Mouse (Mus musculus) neural tube, embryonic 12.5 days (tissue): Measurements from ENCODE around the gene Vax2. TPM values are rescaled to one million over a fixed set of nuclear protein-coding genes. Genes with fewer than 3 reads are reported as not detected.

Experiments used
- ATAC-seq: fragments of 200-750 bp; cut with Nextera tagmentation; 2 replicates; pipeline ENCODE4 v1.8.0; 2017; ENCODE audit warnings: low read depth, mild to moderate bottlenecking, moderate TSS enrichment, moderate library complexity; ENCODE audit not compliant: low FRiP score
- H3K27ac ChIP-seq: fragments of 300-500 bp; sonication (generic); 2 replicates; pipeline ENCODE4 v1.5.1; 2016
- H3K27me3 ChIP-seq: fragments of 300-500 bp; sonication (generic); replicated peaks from 2 replicates; pipeline ENCODE4 v1.6.1; 2016; ENCODE audit warnings: mild to moderate bottlenecking
- H3K36me3 ChIP-seq: fragments of 300-500 bp; sonication (generic); 2 replicates; pipeline ENCODE4 v1.6.1; 2016; ENCODE audit warnings: mild to moderate bottlenecking
- H3K4me1 ChIP-seq: fragments of 300-500 bp; sonication (generic); 2 replicates; pipeline ENCODE4 v1.6.1; 2016
- H3K4me2 ChIP-seq: fragments of 300-500 bp; sonication (generic); replicated peaks from 2 replicates; pipeline ENCODE4 v1.6.1; 2016; ENCODE audit warnings: mild to moderate bottlenecking
- H3K4me3 ChIP-seq: fragments of 300-500 bp; sonication (generic); 2 replicates; pipeline ENCODE4 v1.5.1; 2016
- H3K9ac ChIP-seq: fragments of 300-500 bp; sonication (generic); 2 replicates; pipeline ENCODE4 v1.6.1; 2016; ENCODE audit warnings: mild to moderate bottlenecking
- H3K9me3 ChIP-seq: fragments of 300-500 bp; sonication (generic); 2 replicates; pipeline ENCODE4 v1.6.1; 2016; ENCODE audit warnings: mild to moderate bottlenecking
- WGBS: fragments of 180-500 bp; shearing (Covaris S2); methylation state at CpG from one replicate; pipeline ENCODE4 v1.1.7; 2016; 5-methylcytosine and 5-hydroxymethylcytosine counted together
- polyA plus RNA-seq: library from polyadenylated mRNA; unstranded; fragments of >200 nt; fragmentation: Nextera tagmentation; extraction: Ambion mirVana; gene quantifications from 2 replicates; pipeline ENCODE4 v1.2.1, GENCODE M21; 2016

Gene Vax2
- polyA plus RNA-seq, 1 experiment from 2014 or later: 0.15 TPM

DNA sequence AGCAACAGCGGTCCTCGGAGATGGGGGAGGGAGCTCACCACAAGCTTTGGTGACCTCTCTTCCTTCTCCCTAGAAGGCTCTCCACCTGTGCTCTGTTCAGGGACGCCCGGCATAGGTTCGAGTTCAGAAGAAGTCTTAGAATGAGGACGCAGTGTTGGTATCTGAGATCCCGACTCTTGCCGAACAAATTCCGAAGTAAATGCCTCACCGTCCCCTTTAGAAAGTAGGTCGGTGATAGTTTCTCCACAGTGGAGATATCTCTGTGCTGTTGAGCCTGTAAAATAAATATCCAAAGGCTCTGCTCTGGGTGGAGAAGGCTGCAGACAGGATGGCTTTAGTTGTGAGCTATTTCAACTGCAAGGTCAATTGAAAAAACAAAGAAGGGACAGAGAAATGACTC is 10.1 kb upstream of the Vax2 start:
- Histone ChIP-seq H3K9ac (no peak overlapping the region), H3K27ac (no peak overlapping the region), H3K27me3 (peaks cover 94% of the 10 kb centered on the region), H3K4me1 (no peaks in the 10 kb centered on the region), H3K36me3 (no peaks in the 10 kb centered on the region), H3K4me3 (no peak overlapping the region), H3K4me2 (no peak overlapping the region), H3K9me3 (no peaks in the 10 kb centered on the region)
- 1% methylated on average over 11 of the region's 11 CpGs for WGBS
- no peak for ATAC-seq

DNA sequence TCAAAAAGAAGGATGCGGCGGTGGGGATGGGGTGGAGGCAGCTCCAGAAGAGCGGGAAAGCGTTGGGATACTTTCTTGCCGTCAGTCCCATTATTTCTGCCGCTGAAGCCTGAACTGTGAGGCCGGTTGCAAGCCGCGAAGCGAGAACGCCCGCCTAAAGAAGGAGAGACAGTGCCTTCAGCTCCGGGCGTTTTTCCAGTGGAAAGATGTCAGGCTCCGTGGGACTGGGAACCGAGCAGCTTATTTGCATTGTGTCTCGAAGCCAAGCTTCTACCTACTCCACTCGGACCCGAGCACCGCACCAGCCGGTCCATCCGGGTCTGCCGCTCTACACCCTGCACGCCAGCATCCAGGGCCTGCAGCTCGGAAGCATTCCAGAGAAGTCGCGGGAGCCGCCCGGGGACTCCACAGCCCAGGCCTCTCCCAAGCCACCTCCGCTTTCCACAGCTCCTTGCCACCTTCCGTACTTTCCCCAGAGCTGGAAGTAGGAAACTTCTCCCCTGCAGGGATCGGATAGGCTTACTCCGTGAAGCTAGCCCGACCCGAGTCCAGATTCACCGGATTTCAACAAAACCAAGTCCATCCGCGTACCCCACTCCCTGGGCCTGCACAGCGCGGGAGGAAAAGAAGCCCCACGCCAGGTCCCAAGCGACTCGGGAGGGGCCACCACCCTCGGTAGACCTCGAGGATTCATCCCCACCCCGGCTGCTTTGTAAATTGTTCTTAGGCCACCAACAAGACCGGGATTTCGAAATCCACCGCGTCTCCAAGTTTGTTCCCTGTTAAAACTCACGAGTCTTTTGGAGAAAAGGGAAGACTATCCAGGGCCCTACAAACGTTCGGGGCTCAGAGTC is 8.7 kb upstream of the Vax2 start:
- Histone ChIP-seq H3K4me3 (no peak overlapping the region), H3K36me3 (no peaks in the 10 kb centered on the region), H3K27ac (no peak overlapping the region), H3K9ac (no peak overlapping the region), H3K9me3 (no peaks in the 10 kb centered on the region), H3K4me1 (no peaks in the 10 kb centered on the region), H3K4me2 (0 out of 2 replicates have a peak overlapping the region, but pooled peaks have one; percentile 2), H3K27me3 (peaks cover 94% of the 10 kb centered on the region)
- WGBS: under 1% methylated on average over 53 of the region's 53 CpGs
- ATAC-seq: no peak

DNA sequence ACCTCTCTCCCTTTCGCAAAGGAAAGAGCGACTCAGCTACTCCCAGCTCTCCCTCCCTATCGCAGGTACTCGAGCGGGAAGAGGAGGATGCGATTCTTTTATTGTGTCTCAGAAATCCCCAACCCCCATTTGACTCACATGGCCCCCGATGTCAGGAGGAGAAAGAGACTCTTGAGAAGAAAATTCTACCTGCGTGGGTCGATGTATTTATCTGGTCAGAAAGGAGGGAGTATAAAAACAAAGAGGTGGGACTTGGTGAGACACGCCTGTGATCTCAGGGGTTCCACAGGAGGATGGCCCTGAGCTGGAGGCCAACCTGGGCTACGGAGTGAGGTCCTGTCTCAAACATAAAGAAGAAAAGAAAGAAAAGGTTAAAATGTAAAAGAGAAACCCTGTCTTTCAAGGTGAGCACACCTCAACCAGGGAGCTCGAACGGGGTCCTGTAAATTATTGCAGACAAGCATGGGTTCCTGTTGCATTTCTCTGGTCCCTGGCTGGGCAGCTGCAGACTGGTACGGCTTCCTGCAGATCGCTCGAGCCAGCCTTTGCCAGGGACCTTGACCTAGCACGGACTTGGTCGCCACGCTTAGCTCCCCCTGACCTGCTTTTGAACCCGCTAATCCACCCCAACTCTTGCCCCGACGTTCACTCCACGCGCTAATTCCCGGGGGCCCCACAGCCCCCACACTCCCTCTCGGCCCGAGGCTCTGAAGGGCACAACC is 7.9 kb upstream of the Vax2 start:
- H3K9me3 ChIP-seq: no peaks in the 10 kb centered on the region
- ATAC-seq: no peak
- no peaks in the 10 kb centered on the region for H3K4me1 ChIP-seq
- no peaks in the 10 kb centered on the region for H3K36me3 ChIP-seq
- no peak overlapping the region for H3K4me2 ChIP-seq
- H3K4me3 ChIP-seq: no peak overlapping the region
- H3K9ac ChIP-seq: no peak overlapping the region
- H3K27ac ChIP-seq: no peak overlapping the region
- WGBS: under 1% methylated on average over 27 of the region's 27 CpGs
- H3K27me3 ChIP-seq: peaks cover 94% of the 10 kb centered on the region

DNA sequence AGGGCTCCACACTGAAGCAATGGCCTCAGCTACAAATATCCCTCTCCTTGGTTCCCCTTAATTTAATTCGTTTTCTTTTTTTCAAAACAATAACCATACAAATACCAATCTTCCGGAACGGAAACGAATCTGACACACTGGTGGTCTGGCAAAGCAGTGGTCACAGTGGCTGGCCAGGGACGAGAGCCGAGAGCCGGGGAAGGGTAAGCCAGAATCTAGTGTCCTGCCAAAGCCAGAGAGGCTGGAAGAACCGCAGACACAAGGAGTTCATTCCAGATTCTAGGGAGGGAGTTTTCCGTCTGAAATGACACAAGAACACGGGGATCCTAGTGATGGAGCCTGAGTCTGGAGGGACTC is 7.4 kb upstream of the Vax2 start:
- ATAC-seq: no peak
- Histone ChIP-seq H3K9ac (no peak overlapping the region), H3K4me2 (no peak overlapping the region), H3K4me1 (no peaks in the 10 kb centered on the region), H3K27me3 (peaks cover 94% of the 10 kb centered on the region), H3K27ac (no peak overlapping the region), H3K9me3 (no peaks in the 10 kb centered on the region), H3K36me3 (no peaks in the 10 kb centered on the region), H3K4me3 (no peak overlapping the region)
- 2% methylated on average over 10 of the region's 10 CpGs for WGBS

DNA sequence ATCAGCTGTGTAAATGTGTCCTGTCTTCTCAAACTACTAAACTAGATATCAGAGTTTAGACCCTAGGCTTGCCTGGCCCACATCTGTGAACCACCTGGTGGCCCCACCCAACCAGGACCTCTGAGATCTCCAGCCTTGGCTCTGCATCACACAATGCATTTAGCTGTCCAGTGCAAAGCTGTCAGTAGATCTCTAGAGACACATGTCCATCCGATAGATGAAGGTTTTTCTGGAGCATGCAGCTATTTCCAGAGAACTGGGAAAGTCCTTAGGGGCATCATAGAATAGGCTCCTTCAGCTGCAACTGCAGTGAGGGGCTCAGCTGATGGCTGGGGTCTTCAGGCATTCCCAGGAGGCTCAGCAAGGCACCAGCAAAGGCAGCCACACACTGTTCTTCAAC is 6.8 kb upstream of the Vax2 start:
- Histone ChIP-seq H3K4me2 (no peak overlapping the region), H3K36me3 (no peaks in the 10 kb centered on the region), H3K4me1 (no peaks in the 10 kb centered on the region), H3K27me3 (peaks cover 94% of the 10 kb centered on the region), H3K4me3 (no peak overlapping the region), H3K9me3 (no peaks in the 10 kb centered on the region), H3K9ac (no peak overlapping the region), H3K27ac (no peak overlapping the region)
- ATAC-seq: no peak
- 8% methylated on average over 1 of the region's 1 CpGs for WGBS

DNA sequence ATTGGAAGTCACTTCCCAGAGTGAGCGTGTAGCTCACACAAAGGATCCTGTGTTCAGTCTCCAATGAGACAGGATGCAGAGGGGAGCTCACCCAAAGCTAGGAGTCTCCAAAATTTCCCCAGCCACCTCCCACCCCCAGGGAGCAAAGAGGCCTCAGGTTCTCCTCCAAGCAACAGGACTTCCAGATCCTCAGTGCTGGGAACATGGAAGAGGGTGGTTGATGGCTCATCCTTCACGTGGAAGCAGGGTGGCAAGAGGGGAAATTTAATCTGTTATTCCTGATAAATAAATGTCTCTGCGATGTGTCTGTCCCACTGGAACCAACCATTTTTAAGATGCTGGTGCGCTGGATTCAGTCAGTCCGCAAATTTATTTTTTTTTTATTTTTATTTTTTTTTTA is 6.4 kb upstream of the Vax2 start:
- Histone ChIP-seq H3K27me3 (peaks cover 94% of the 10 kb centered on the region), H3K4me2 (no peak overlapping the region), H3K4me1 (no peaks in the 10 kb centered on the region), H3K27ac (no peak overlapping the region), H3K9ac (no peak overlapping the region), H3K36me3 (no peaks in the 10 kb centered on the region), H3K4me3 (no peak overlapping the region), H3K9me3 (no peaks in the 10 kb centered on the region)
- 16% methylated on average over 5 of the region's 5 CpGs for WGBS
- no peak for ATAC-seq

DNA sequence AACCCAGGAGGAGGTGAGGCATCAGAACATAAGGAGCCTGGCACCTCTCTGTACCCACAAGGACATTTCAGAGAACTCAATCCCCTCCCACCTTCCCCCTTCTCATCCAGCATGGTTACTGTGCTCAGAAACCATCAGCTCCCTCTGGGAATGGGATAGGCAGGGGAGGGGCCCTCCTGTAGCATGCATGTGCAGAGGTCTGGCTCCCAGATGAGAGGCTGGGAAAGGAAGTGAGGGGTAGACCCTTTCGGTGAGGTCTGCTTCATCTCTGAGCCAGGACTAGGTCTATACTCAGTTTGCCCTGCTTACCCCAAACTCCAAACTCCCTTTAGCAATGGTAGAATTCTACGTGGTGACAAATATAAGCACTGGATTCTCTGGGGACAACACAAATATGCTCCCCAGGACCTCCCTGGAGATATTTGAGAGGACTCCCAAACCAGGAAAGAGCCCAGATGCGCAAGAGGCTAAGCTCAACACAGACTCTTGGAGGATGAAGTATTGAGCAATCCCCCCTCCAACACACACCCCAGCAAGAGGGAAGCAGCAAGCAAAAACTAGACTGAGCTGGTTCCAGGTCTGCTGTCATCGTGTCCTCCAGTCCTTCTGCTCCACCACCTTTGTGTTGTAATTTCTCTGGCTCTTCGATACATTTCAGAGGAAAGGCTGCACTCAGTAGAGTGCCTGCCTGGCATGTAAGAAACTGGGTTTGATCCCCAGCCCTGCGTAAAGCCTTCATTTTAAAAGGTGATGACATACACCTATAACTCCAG is 3.1 kb upstream of the Vax2 start:
- H3K4me1 ChIP-seq: peaks cover 16% of the 10 kb centered on the region
- H3K27ac ChIP-seq: no peak overlapping the region
- no peaks in the 10 kb centered on the region for H3K9me3 ChIP-seq
- H3K27me3 ChIP-seq: peaks cover 99% of the 10 kb centered on the region
- ATAC-seq: no peak
- WGBS: 5% methylated on average over 6 of the region's 6 CpGs
- H3K4me2 ChIP-seq: no peak overlapping the region
- H3K36me3 ChIP-seq: no peaks in the 10 kb centered on the region
- no peak overlapping the region for H3K9ac ChIP-seq
- H3K4me3 ChIP-seq: no peak overlapping the region

DNA sequence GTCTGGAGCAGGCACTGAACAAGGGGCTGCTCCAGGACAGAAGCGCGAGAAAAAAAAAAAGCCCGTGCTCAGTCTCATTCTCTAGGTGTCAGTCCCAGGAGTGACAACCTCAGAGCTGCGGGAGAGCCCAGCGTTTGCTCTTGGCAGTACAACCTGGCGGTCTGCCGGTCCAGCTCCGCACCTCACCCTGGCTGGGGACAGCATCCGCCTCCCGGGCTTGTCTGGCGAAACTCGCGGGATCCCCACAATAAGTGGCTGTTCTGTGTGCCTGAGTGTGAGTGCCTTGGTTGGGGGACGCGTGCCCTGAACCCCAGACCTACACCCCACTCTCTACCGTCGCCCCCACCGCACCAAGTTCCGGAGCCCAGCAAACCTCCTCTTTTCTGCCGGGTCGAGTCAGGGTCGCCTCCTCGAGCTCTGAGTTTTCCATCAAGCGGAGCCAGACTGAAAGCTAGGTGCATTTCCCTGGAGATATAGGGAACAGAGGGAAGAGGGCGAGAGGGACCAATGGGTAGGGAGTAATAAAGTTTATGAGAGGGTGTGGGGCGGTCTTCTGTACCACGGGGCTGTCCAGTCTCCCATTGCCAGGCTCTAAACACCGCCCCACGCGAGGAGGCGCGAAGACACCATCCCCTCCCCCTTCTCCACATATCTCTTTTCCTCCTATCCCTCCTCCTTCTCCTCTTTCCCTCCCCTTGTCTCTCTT is 550 bp upstream of the Vax2 start:
- H3K4me1 ChIP-seq: peaks cover 16% of the 10 kb centered on the region
- peaks cover 99% of the 10 kb centered on the region for H3K27me3 ChIP-seq
- H3K9ac ChIP-seq: no peak overlapping the region
- H3K4me3 ChIP-seq: peak overlapping the region; percentile 39
- ATAC-seq: peak; percentile 45
- H3K36me3 ChIP-seq: no peaks in the 10 kb centered on the region
- H3K27ac ChIP-seq: no peak overlapping the region
- peak overlapping the region; percentile 76 for H3K4me2 ChIP-seq
- under 1% methylated on average over 32 of the region's 32 CpGs for WGBS
- H3K9me3 ChIP-seq: no peaks in the 10 kb centered on the region

DNA sequence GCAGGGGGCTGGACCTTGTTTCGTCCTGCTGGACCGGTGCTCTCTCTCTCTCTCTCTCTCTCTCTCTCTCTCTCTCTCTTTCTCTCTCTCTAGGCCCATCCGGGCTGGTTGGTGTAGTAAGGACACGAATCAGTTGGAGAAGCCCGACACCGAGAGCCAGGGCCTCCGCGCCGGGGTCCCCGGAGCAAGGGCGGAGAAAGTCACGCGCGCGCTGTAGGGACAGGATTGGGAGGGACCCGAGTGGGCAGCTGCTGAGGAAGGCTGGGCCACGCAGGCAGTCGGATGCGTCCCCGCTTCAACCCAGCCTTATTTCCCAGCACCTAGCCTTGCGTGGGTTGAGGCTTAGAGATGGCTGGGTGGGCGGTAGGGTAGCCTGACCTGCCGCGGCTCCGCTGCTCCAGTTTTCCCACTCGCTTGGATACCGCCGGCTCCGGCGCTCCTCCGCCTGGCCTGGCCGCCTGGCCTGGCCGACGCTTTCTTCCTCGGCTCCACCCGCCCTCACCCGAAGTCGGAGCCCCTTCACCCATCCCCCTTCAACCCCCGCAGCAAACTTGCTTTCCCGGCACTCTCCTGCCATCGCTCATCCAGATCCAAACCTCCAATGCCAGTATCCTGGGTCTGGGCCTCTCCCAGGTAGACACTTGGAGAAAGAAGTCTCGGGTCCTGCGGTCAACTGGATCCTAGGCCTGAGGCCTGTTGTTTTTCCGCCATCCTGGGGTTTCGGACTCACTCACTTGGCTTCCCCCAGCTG is 836 bp downstream of the Vax2 start:
- ATAC-seq: 0 out of 2 replicates have a peak, but pooled peaks have one; percentile 7
- Histone ChIP-seq H3K4me1 (peaks cover 16% of the 10 kb centered on the region), H3K36me3 (no peaks in the 10 kb centered on the region), H3K27ac (no peak overlapping the region), H3K4me3 (peak overlapping the region; percentile 39), H3K4me2 (peak overlapping the region; percentile 76), H3K9ac (no peak overlapping the region), H3K27me3 (peaks cover 95% of the 10 kb centered on the region), H3K9me3 (no peaks in the 10 kb centered on the region)
- WGBS: under 1% methylated on average over 45 of the region's 45 CpGs

DNA sequence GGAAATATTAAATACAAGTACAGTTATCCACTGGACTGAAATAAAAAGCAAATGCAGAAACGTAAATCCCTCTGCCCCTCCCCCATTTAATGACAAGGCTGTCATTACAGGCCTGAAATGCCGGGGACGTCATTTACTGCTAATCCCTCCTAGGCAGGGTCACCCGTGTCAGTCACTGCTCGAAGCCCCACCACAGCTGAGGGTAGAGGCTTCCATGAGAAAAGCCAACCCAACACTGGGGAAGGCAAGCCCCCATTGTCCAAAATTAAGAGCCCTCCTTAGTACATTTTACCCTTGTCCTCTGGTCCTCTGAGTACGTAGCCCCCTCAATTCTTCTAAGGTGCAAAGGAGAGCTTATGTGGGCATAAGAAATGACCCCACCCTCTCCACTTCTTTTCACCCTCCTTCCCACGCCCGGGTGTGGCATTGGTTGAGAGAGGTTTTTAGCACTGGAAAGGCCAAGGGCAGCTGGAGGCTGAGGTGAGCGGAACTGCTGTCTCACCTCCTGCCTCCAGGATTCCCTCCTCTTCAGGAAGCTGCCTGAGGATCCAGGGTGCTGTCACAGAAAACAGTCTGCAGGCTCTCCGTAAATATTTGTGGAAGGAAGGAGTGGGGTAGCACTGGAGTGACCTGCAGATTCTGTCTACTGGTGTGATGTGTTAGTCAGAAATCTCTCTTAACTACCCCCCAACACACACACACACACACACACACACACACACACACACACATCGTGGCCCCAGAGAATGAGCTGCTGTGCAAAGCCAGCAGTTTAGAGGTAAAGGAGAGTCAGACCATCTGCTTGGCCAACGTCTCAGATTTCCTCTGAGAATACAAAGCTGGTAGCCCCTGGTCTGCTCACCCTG is 2.4 kb downstream of the Vax2 start:
- Histone ChIP-seq H3K9me3 (no peaks in the 10 kb centered on the region), H3K36me3 (no peaks in the 10 kb centered on the region), H3K4me1 (peaks cover 16% of the 10 kb centered on the region), H3K9ac (no peak overlapping the region), H3K27me3 (peaks cover 95% of the 10 kb centered on the region), H3K4me2 (no peak overlapping the region), H3K4me3 (no peak overlapping the region), H3K27ac (no peak overlapping the region)
- 2% methylated on average over 12 of the region's 12 CpGs for WGBS
- no peak for ATAC-seq
